Mouse (Mus musculus) bone marrow, adult 2 months (tissue): ENCODE data around the gene Pdgfc. TPM values are rescaled to one million over a fixed set of nuclear protein-coding genes. Genes with fewer than 3 reads are reported as not detected.
A peak's percentile ranks its signal among the peaks of the same experiment; 100 is the strongest.

Experiments used
- H3K27ac ChIP-seq: fragments of 200-500 bp; 2 replicates; pipeline ENCODE4 v1.5.1; 2012; ENCODE audit warnings: low read depth, mild to moderate bottlenecking, control low read depth, inconsistent platforms, low read length; ENCODE audit not compliant: control insufficient read depth, poor library complexity, insufficient read depth
- H3K4me1 ChIP-seq: fragments of 200-500 bp; 2 replicates; pipeline ENCODE4 v1.6.1; 2011; ENCODE audit warnings: low read length; ENCODE audit not compliant: control insufficient read depth, insufficient read depth
- H3K4me3 ChIP-seq: fragments of 200-500 bp; replicated peaks from 2 replicates; pipeline ENCODE3; 2011; ENCODE audit warnings: mild to moderate bottlenecking, low read depth, low read length, control low read depth; ENCODE audit not compliant: control insufficient read depth
- CTCF ChIP-seq: fragments of 200-500 bp; IDR thresholded peaks from 2 replicates; pipeline ENCODE4 v1.5.1; 2011; ENCODE audit warnings: low read length, control low read depth; ENCODE audit not compliant: control insufficient read depth, insufficient read depth
- POLR2A ChIP-seq: fragments of 200-500 bp; IDR thresholded peaks from 2 replicates; pipeline ENCODE4 v1.6.1; 2011; ENCODE audit warnings: low read depth, mild to moderate bottlenecking, control low read depth, low read length, borderline replicate concordance; ENCODE audit not compliant: control insufficient read depth
- WGBS: fragments of 180-500 bp; shearing (Covaris S2); methylation state at CpG from one replicate; pipeline ENCODE4 v1.1.7; 2018; 5-methylcytosine and 5-hydroxymethylcytosine counted together
- polyA plus RNA-seq: library from polyadenylated mRNA; stranded (reverse); fragments of >200 nt; gene quantifications from 2 replicates; pipeline ENCODE4 v1.2.4, GENCODE M21; 2011; ENCODE audit warnings: low replicate concordance; ENCODE audit not compliant: missing spikeins, insufficient read depth, insufficient read length

Pdgfc gene
- 0.74 and 1.8 TPM in 2 replicates for polyA plus RNA-seq

- 6% methylated on average over 17 of the region's 17 CpGs for WGBS
- TF ChIP-seq CTCF (no peak), POLR2A (no peak)
- Histone ChIP-seq H3K27ac (no peak within 1 kb of the TSS; the same call in 1 of the 2 replicates), H3K4me3 (peak within 1 kb of the TSS; percentile 32), H3K4me1 (no peaks in the 10 kb centered on the region)
These were observed at the start of gene Pdgfc for GRCm38 (mm10) chr3:81036151-81036553. Pdgfc (plus strand) TSS chr3:81036416.

GRCm38 (mm10) chr3:81009245-81009644, 27.0 kb upstream of the Pdgfc start:
- 73% methylated on average over 3 of the region's 3 CpGs for WGBS
- TF ChIP-seq POLR2A (no peak), CTCF (no peak)
- Histone ChIP-seq H3K4me1 (no peaks in the 10 kb centered on the region), H3K4me3 (no peak overlapping the region), H3K27ac (no peak overlapping the region)

GRCm38 (mm10) chr3:81009899-81010298, 26.3 kb upstream of the Pdgfc start:
- Histone ChIP-seq H3K4me3 (no peak overlapping the region), H3K4me1 (no peaks in the 10 kb centered on the region), H3K27ac (no peak overlapping the region)
- TF ChIP-seq CTCF (no peak), POLR2A (no peak)
- WGBS, result 49% methylated on average over 3 of the region's 3 CpGs

- H3K27ac ChIP-seq, result no peak overlapping the region
These were observed 18.7 kb upstream of the Pdgfc start for GRCm38 (mm10) chr3:81017385-81018051.

GRCm38 (mm10) chr3:81020064-81020463, 16.2 kb upstream of the Pdgfc start:
- no peak overlapping the region for H3K27ac ChIP-seq
- H3K4me3 ChIP-seq, result no peak overlapping the region
- no peaks in the 10 kb centered on the region for H3K4me1 ChIP-seq
- TF ChIP-seq CTCF (no peak), POLR2A (no peak)
- WGBS, result 18% methylated on average over 1 of the region's 1 CpGs

More at GRCm38 (mm10) chr3:81017385-81018051, 18.7 kb upstream of the Pdgfc start:
- WGBS, result 70% methylated on average over 5 of the region's 5 CpGs
- no peaks in the 10 kb centered on the region for H3K4me1 ChIP-seq
- H3K4me3 ChIP-seq, result no peak overlapping the region
- TF ChIP-seq CTCF (no peak), POLR2A (no peak)

- no peak for TF ChIP-seq CTCF
- TF ChIP-seq POLR2A, result no peak
- Histone ChIP-seq H3K4me1 (no peaks in the 10 kb centered on the region), H3K4me3 (no peak overlapping the region), H3K27ac (no peak overlapping the region)
- 79% methylated on average over 6 of the region's 6 CpGs for WGBS
These were observed 14.4 kb upstream of the Pdgfc start for GRCm38 (mm10) chr3:81021783-81022182.

- Histone ChIP-seq H3K4me1 (no peaks in the 10 kb centered on the region), H3K27ac (no peak overlapping the region), H3K4me3 (no peak overlapping the region)
- TF ChIP-seq POLR2A (no peak), CTCF (no peak)
- 81% methylated on average over 5 of the region's 5 CpGs for WGBS
These were observed 13.9 kb upstream of the Pdgfc start for GRCm38 (mm10) chr3:81022266-81022665.

- Histone ChIP-seq H3K4me1 (no peaks in the 10 kb centered on the region), H3K27ac (no peak overlapping the region), H3K4me3 (no peak overlapping the region)
- TF ChIP-seq CTCF (no peak), POLR2A (no peak)
- WGBS, result 83% methylated on average over 1 of the region's 1 CpGs
These were observed 13.4 kb upstream of the Pdgfc start for GRCm38 (mm10) chr3:81022845-81023244.
